Mouse (Mus musculus): ENCODE data around the gene Med27. TPM values are rescaled to one million over a fixed set of nuclear protein-coding genes. Genes with fewer than 3 reads are reported as not detected.
"Not testable (repeated sequence)": the region's sequence is repeated elsewhere in the genome, so short reads cannot be mapped to it uniquely, and the experiment has no call there.

Gene Med27
- polyA plus RNA-seq, 1 experiment = 73.2 TPM

DNA sequence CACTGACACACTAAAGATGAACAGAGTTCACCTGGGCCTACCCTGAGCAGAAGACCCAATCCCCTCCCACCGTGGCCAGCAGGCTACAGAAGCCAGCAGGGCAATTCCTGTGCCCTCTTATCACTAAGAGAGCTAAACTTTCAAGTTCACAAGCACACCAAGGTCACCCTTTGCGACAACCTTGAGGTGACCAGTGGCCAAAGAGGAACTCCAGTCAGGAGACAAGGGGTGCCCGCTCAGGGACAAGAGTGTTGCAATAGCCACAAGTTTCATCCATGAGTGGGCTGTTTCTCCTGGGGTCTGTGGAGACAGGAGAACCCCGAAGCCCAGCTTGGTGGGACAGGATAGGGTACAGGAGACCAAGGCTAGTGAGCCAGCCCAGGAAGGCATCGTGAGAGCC is 182.2 kb downstream of the Med27 start:
- Histone ChIP-seq H3K4me1 (replicated peaks; ENCODE audit: control insufficient read depth, insufficient read depth, low read length) (no peaks in the 10 kb centered on the region), H3K4me3 (ENCODE audit: control insufficient read depth, insufficient read depth, low read length) (no peak overlapping the region), H3K27me3 (ENCODE audit: control insufficient read depth, insufficient read depth, low read length) (no peaks in the 10 kb centered on the region), H3K27ac (ENCODE audit: control insufficient read depth, insufficient read depth, low read length) (no peak overlapping the region), H3K36me3 (ENCODE audit: control insufficient read depth, insufficient read depth, low read length) (no peaks in the 10 kb centered on the region)
- TF ChIP-seq CTCF (IDR thresholded peaks at IDR 0.05; ENCODE audit: borderline replicate concordance, control insufficient read depth, extremely low read depth, insufficient read depth, low read length, poor library complexity) (no peak), POLR2A (IDR thresholded peaks at IDR 0.05; ENCODE audit: control insufficient read depth, extremely low read depth, insufficient read depth, low read length, poor library complexity) (no peak)
- 92% methylated on average over 5 of the region's 5 CpGs for WGBS
- DNase-seq = no peak

DNA sequence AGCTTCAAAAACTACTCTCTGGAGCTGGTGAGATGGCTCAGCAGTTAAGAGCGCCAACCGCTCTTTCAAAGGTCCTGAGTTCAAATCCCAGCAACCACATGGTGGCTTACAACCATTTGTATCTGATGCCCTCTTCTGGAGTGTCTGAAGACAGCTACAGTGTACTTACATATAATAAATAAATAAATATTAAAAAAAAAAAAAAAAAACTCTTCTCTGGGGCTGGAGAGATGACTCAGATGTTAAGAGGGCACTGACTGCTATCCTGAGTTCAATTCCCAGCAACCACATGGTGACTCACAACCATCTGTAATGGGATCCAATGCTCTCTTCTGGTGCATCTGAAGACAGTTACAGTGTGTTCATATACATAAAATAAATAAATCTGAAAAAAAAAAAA is 183.2 kb downstream of the Med27 start:
- H3K27me3 ChIP-seq (ENCODE audit: control insufficient read depth, insufficient read depth, low read length); H3K4me1 ChIP-seq (replicated peaks; ENCODE audit: control insufficient read depth, insufficient read depth, low read length); H3K4me3 ChIP-seq (ENCODE audit: control insufficient read depth, insufficient read depth, low read length); H3K36me3 ChIP-seq (ENCODE audit: control insufficient read depth, insufficient read depth, low read length); DNase-seq; H3K27ac ChIP-seq (ENCODE audit: control insufficient read depth, insufficient read depth, low read length): not testable (repeated sequence)
- 98% methylated on average over 2 of the region's 2 CpGs for WGBS

DNA sequence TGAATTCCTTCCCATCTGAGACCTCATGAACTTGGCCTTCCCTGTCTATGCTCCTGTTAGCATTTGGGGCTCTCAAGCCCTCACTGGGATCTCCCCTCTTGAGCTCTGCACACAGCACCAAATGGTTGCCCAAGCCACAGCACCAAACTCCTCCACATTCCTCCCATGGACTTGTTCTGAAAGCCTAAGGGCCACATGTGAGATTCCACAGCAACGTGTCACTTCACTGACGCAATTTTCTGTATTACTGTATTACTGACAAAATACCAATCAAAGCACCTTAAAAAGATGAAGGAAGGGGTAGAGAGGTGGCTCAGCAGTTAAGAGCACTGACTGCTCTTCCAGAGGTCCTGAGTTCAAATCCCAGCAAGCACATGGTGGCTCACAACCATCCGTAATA is 185.6 kb downstream of the Med27 start:
- Histone ChIP-seq H3K36me3 (ENCODE audit: control insufficient read depth, insufficient read depth, low read length) (no peaks in the 10 kb centered on the region), H3K27me3 (ENCODE audit: control insufficient read depth, insufficient read depth, low read length) (no peaks in the 10 kb centered on the region), H3K4me3 (ENCODE audit: control insufficient read depth, insufficient read depth, low read length) (no peak overlapping the region), H3K27ac (ENCODE audit: control insufficient read depth, insufficient read depth, low read length) (no peak overlapping the region), H3K4me1 (replicated peaks; ENCODE audit: control insufficient read depth, insufficient read depth, low read length) (no peaks in the 10 kb centered on the region)
- TF ChIP-seq CTCF (IDR thresholded peaks at IDR 0.05; ENCODE audit: borderline replicate concordance, control insufficient read depth, extremely low read depth, insufficient read depth, low read length, poor library complexity) (no peak), POLR2A (IDR thresholded peaks at IDR 0.05; ENCODE audit: control insufficient read depth, extremely low read depth, insufficient read depth, low read length, poor library complexity) (no peak)
- 98% methylated on average over 3 of the region's 3 CpGs for WGBS
- DNase-seq = no peak

DNA sequence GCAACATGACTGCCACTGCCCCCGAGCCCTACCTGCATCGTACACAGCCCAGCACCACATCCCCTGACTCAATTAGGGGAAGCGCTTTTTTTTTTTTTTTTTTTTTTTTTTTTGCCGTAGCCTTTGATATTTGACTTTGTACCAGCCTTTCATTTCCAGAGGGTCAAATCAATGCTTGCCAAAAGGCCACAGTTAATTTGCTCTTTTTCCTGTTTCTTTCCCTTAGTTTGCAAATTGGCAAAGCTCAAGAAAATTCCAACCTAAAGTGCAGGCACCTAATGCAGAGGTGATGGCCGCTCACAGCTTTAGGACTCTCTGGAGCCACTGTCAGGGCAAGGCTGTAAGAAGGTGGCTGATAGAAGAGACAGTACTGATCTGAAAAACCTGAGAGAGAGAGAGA is 186.3 kb downstream of the Med27 start:
- TF ChIP-seq POLR2A (IDR thresholded peaks at IDR 0.05; ENCODE audit: control insufficient read depth, extremely low read depth, insufficient read depth, low read length, poor library complexity) (no peak), CTCF (IDR thresholded peaks at IDR 0.05; ENCODE audit: borderline replicate concordance, control insufficient read depth, extremely low read depth, insufficient read depth, low read length, poor library complexity) (no peak)
- no peaks in the 10 kb centered on the region for H3K27me3 ChIP-seq (ENCODE audit: control insufficient read depth, insufficient read depth, low read length)
- 76% methylated on average over 5 of the region's 5 CpGs for WGBS
- H3K4me1 ChIP-seq (replicated peaks; ENCODE audit: control insufficient read depth, insufficient read depth, low read length) = no peaks in the 10 kb centered on the region
- no peak overlapping the region for H3K27ac ChIP-seq (ENCODE audit: control insufficient read depth, insufficient read depth, low read length)
- H3K4me3 ChIP-seq (ENCODE audit: control insufficient read depth, insufficient read depth, low read length) = no peak overlapping the region
- no peak for DNase-seq
- no peaks in the 10 kb centered on the region for H3K36me3 ChIP-seq (ENCODE audit: control insufficient read depth, insufficient read depth, low read length)

- Histone ChIP-seq H3K27me3 (ENCODE audit: control insufficient read depth, insufficient read depth, low read length) (no peaks in the 10 kb centered on the region), H3K4me1 (replicated peaks; ENCODE audit: control insufficient read depth, insufficient read depth, low read length) (no peaks in the 10 kb centered on the region), H3K36me3 (ENCODE audit: control insufficient read depth, insufficient read depth, low read length) (no peaks in the 10 kb centered on the region), H3K4me3 (ENCODE audit: control insufficient read depth, insufficient read depth, low read length) (no peak overlapping the region), H3K27ac (ENCODE audit: control insufficient read depth, insufficient read depth, low read length) (no peak overlapping the region)
- DNase-seq = no peak
- 97% methylated on average over 5 of the region's 5 CpGs for WGBS
- TF ChIP-seq CTCF (IDR thresholded peaks at IDR 0.05; ENCODE audit: borderline replicate concordance, control insufficient read depth, extremely low read depth, insufficient read depth, low read length, poor library complexity) = no peak
- TF ChIP-seq POLR2A (IDR thresholded peaks at IDR 0.05; ENCODE audit: control insufficient read depth, extremely low read depth, insufficient read depth, low read length, poor library complexity) = no peak
Observed at GRCm38 (mm10) chr2:29535566-29536244, 189.1 kb downstream of the Med27 start.

DNA sequence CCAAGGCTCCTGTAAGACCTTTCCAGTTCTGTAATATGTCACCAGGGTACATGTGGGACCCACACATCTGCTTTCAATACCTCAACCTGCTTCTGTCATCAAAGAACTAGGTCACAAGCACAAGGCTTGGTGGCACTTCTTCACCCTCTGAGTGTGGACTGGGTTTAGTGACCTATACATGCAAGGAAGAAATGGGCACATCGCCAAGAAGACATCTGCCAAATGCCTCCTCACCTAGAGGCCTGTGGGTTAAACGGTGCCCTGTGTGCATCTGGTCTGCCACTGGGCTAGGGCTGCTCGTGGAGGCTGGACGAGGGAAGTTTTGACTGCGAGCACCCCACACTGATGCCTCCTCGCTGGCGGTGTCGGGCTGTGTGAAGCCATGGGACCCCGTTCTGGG is 189.9 kb downstream of the Med27 start:
- H3K36me3 ChIP-seq (ENCODE audit: control insufficient read depth, insufficient read depth, low read length) = no peaks in the 10 kb centered on the region
- no peak overlapping the region for H3K27ac ChIP-seq (ENCODE audit: control insufficient read depth, insufficient read depth, low read length)
- 88% methylated on average over 9 of the region's 9 CpGs for WGBS
- TF ChIP-seq CTCF (IDR thresholded peaks at IDR 0.05; ENCODE audit: borderline replicate concordance, control insufficient read depth, extremely low read depth, insufficient read depth, low read length, poor library complexity) (no peak), POLR2A (IDR thresholded peaks at IDR 0.05; ENCODE audit: control insufficient read depth, extremely low read depth, insufficient read depth, low read length, poor library complexity) (no peak)
- DNase-seq = no peak
- no peaks in the 10 kb centered on the region for H3K4me1 ChIP-seq (replicated peaks; ENCODE audit: control insufficient read depth, insufficient read depth, low read length)
- no peaks in the 10 kb centered on the region for H3K27me3 ChIP-seq (ENCODE audit: control insufficient read depth, insufficient read depth, low read length)
- H3K4me3 ChIP-seq (ENCODE audit: control insufficient read depth, insufficient read depth, low read length) = no peak overlapping the region

DNA sequence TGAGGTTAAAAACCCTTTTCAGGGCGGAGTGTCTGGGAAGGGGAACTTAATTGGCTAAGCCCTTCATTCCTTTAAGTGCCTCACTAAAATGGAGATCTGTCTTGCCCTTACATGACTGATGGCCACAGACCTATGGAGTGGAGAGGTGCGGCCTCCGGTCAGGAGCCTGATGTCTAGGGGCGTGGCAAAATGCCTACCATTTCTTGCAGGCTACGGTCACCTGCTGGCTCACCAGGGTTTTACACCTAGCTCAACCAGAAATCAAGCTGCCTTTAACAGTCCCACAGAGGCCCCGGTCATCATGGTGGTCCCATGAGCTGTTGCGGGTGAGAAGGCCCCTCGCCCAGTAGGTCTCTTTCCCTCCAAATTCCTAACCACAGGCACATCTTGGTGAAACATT is 190.7 kb downstream of the Med27 start:
- Histone ChIP-seq H3K27ac (ENCODE audit: control insufficient read depth, insufficient read depth, low read length) (no peak overlapping the region), H3K36me3 (ENCODE audit: control insufficient read depth, insufficient read depth, low read length) (no peaks in the 10 kb centered on the region), H3K27me3 (ENCODE audit: control insufficient read depth, insufficient read depth, low read length) (no peaks in the 10 kb centered on the region), H3K4me1 (replicated peaks; ENCODE audit: control insufficient read depth, insufficient read depth, low read length) (no peaks in the 10 kb centered on the region), H3K4me3 (ENCODE audit: control insufficient read depth, insufficient read depth, low read length) (no peak overlapping the region)
- TF ChIP-seq POLR2A (IDR thresholded peaks at IDR 0.05; ENCODE audit: control insufficient read depth, extremely low read depth, insufficient read depth, low read length, poor library complexity) = no peak
- 94% methylated on average over 8 of the region's 8 CpGs for WGBS
- DNase-seq = no peak
